Mouse (Mus musculus) limb, embryonic 13.5 days (tissue): ENCODE measurements around the gene Polr3k. TPM values are rescaled to one million over a fixed set of nuclear protein-coding genes. Genes with fewer than 3 reads are reported as not detected.

Experiments
- ATAC-seq: fragments of 200-750 bp; cut with Nextera tagmentation; 2 replicates; pipeline ENCODE4 v1.8.0; 2017; ENCODE audit warnings: low read depth, moderate number of reproducible peaks, moderate TSS enrichment; ENCODE audit not compliant: low FRiP score
- H3K27ac ChIP-seq: fragments of 300-500 bp; sonication (generic); 2 replicates; pipeline ENCODE4 v1.5.1; 2015; ENCODE audit warnings: inconsistent platforms, mild to moderate bottlenecking, moderate library complexity
- H3K27me3 ChIP-seq: fragments of 300-500 bp; sonication (generic); 2 replicates; pipeline ENCODE4 v1.6.1; 2015; ENCODE audit warnings: mild to moderate bottlenecking, inconsistent platforms
- H3K36me3 ChIP-seq: fragments of 300-500 bp; sonication (generic); 2 replicates; pipeline ENCODE4 v1.6.1; 2015; ENCODE audit warnings: inconsistent platforms, mild to moderate bottlenecking, moderate library complexity
- H3K4me1 ChIP-seq: fragments of 300-500 bp; sonication (generic); 2 replicates; pipeline ENCODE4 v1.6.1; 2015; ENCODE audit warnings: inconsistent platforms
- H3K4me2 ChIP-seq: fragments of 300-500 bp; sonication (generic); replicated peaks from 2 replicates; pipeline ENCODE4 v1.6.1; 2015; ENCODE audit warnings: inconsistent platforms, mild to moderate bottlenecking, moderate library complexity
- H3K4me3 ChIP-seq: fragments of 300-500 bp; sonication (generic); 2 replicates; pipeline ENCODE4 v1.5.1; 2015; ENCODE audit warnings: moderate library complexity, mild to moderate bottlenecking, inconsistent platforms
- H3K9ac ChIP-seq: fragments of 300-500 bp; sonication (generic); 2 replicates; pipeline ENCODE4 v1.6.1; 2015; ENCODE audit warnings: mild to moderate bottlenecking, inconsistent platforms
- H3K9me3 ChIP-seq: fragments of 300-500 bp; sonication (generic); 2 replicates; pipeline ENCODE4 v1.6.1; 2016; ENCODE audit warnings: inconsistent platforms
- WGBS: fragments of 180-500 bp; shearing (Covaris S2); methylation state at CpG from one replicate; pipeline ENCODE4 v1.1.7; 2015; 5-methylcytosine and 5-hydroxymethylcytosine counted together
- polyA plus RNA-seq: library from polyadenylated mRNA; unstranded; fragments of >200 nt; fragmentation: Nextera tagmentation; extraction: Ambion mirVana; gene quantifications from 2 replicates; pipeline ENCODE4 v1.2.1, GENCODE M21; 2015

Polr3k gene
- polyA plus RNA-seq: 79.5 and 81.3 TPM in 2 replicates

DNA sequence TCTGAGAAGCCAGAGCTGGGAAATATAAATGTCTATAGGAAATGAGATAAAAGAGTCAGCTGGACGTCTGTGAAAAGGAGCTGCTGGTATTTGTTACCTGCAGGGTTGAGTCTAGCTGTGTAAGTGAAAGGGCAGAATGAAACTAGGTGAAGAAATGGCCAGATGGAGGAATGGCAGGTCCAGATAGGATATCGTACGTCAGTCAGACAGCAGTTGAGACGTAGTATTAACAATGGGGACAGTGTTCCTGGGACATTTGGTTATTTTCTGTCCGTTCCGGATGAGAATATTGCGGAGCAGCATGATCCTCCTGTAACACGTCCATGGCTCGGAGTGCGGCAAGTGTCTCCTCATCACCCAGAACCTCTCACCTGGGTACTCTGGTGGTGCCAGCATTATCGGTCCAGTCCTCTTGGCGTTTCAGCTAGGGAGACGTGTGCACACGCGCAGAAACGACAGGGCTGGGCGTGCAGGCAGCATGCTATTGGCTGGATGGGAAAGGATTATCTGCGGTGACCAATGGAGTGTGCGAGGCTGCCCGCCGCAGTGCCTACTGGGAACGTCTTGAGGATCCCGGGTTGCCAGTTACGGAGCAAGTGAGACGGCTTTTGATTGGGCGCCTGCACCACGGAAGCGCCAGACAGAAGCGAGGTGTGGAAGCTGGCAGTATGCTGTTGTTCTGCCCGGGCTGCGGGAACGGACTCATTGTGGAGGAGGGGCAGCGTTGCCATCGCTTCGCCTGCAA, at the start of gene Polr3k:
Polr3k (plus strand) TSS at position 547 of the 745 bp plus-strand sequence.
- H3K27ac ChIP-seq: peak within 1 kb of the TSS; percentile 70; the same call in 1 of the 2 replicates
- H3K4me1 ChIP-seq: peaks cover 17% of the 10 kb centered on the region
- under 1% methylated on average over 35 of the region's 35 CpGs for whole genome bisulfite sequencing
- peak within 1 kb of the TSS; percentile 80 for H3K4me3 ChIP-seq
- H3K4me2 ChIP-seq: peak within 1 kb of the TSS; percentile 81
- H3K9ac ChIP-seq: peak within 1 kb of the TSS; percentile 82
- peaks cover 9% of the 10 kb centered on the region for H3K36me3 ChIP-seq
- H3K27me3 ChIP-seq: no peaks in the 10 kb centered on the region
- peak; percentile 100 for ATAC-seq
- no peaks in the 10 kb centered on the region for H3K9me3 ChIP-seq

GRCm38 (mm10) chr2:181829032-181829650, 35.0 kb upstream of the Polr3k start:
- no peaks in the 10 kb centered on the region for H3K27me3 ChIP-seq
- H3K36me3 ChIP-seq: no peaks in the 10 kb centered on the region
- no peak for ATAC-seq
- WGBS: 71% methylated on average over 2 of the region's 2 CpGs
- H3K4me1 ChIP-seq: no peaks in the 10 kb centered on the region
- no peaks in the 10 kb centered on the region for H3K9me3 ChIP-seq
- H3K9ac ChIP-seq: no peak overlapping the region
- no peak overlapping the region for H3K27ac ChIP-seq
- H3K4me3 ChIP-seq: no peak overlapping the region
- no peak overlapping the region for H3K4me2 ChIP-seq

DNA sequence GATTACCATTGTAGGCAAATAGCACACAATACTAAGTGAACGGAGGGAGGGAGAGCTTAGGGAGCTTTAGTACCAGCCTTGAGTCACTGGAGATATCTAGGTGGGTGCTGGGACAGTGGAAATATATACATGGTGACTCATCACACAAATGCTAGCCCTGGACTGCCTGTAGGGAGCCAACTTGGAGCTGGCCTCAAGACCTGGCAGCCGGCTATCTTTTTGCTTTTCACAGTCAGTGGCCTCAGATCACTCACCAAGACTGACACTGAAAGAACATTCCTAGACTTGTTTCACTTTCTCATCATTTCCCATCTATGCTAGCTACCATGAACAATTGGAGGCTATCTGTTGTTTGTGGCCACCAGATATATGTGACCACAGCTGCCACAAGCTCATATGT, 31.4 kb upstream of the Polr3k start:
- H3K4me2 ChIP-seq: no peak overlapping the region
- no peak overlapping the region for H3K9ac ChIP-seq
- H3K4me1 ChIP-seq: peaks cover 4% of the 10 kb centered on the region; the same call in 1 of the 2 replicates
- 77% methylated on average over 2 of the region's 2 CpGs for WGBS
- H3K27me3 ChIP-seq: no peaks in the 10 kb centered on the region
- ATAC-seq: no peak
- no peak overlapping the region for H3K4me3 ChIP-seq
- no peak overlapping the region for H3K27ac ChIP-seq
- H3K36me3 ChIP-seq: no peaks in the 10 kb centered on the region
- no peaks in the 10 kb centered on the region for H3K9me3 ChIP-seq

DNA sequence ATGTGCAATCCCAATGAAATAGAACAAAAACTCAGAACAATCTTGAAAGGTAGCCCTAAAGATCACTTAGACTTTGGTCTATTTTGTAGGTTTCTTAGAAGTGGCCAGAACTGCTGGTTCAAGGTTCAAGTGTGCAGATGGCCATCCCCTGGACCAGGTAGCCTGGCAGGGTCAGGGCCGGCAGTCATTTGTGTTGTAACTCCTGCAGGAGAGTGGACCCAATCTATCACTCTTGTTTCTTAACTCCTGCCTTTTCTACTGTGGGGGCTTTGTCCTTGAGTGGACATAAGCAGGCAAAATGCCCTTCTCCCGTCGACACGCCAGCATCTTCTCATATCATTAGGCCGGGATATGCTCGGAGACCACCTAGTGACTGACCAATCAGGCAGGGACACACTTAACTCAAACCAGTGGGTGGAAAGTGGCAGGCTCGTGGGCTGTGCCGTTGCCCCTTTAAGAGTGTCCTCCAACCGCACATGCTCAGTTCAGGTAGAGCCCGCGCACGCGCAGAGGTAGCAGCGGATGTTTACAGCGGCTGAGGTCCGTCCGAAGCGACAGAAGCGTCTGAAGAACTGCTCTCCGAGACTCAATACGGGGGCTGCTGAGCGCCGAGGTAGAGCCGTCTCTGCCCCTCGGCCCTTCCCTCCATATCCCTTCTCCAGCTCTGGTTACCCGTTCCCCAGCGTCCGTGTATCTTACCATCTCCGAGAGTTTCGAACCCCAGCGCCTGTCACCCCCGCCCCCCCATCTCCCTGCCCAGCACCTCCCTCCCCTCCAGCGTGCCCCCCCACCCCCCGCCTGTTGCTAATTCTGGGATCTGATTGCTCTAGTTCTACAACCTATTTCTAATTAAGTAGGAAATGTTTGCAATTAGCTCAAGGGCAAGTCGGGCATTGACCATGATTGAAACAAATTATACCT, 26.5 kb upstream of the Polr3k start, which contains the start of gene Pcmtd2:
Pcmtd2 (plus strand) TSS at position 483 of the 921 bp plus-strand sequence.
- peak within 1 kb of the TSS; percentile 81 for H3K27ac ChIP-seq
- peaks cover 13% of the 10 kb centered on the region for H3K4me1 ChIP-seq
- H3K4me3 ChIP-seq: peak within 1 kb of the TSS; percentile 75
- H3K36me3 ChIP-seq: peaks cover 13% of the 10 kb centered on the region
- H3K27me3 ChIP-seq: no peaks in the 10 kb centered on the region
- peak within 1 kb of the TSS; percentile 85 for H3K4me2 ChIP-seq
- H3K9me3 ChIP-seq: no peaks in the 10 kb centered on the region
- H3K9ac ChIP-seq: peak within 1 kb of the TSS; percentile 82
- WGBS: under 1% methylated on average over 35 of the region's 35 CpGs
- peak; percentile 100 for ATAC-seq

- Histone ChIP-seq H3K36me3 (peaks cover 14% of the 10 kb centered on the region), H3K9me3 (no peaks in the 10 kb centered on the region), H3K4me2 (peak overlapping the region; percentile 85), H3K27me3 (no peaks in the 10 kb centered on the region), H3K9ac (peak overlapping the region; percentile 82), H3K4me3 (peak overlapping the region; percentile 75), H3K4me1 (peaks cover 13% of the 10 kb centered on the region), H3K27ac (peak overlapping the region; percentile 3; the same call in 1 of the 2 replicates)
- 3% methylated on average over 3 of the region's 3 CpGs for WGBS
- no peak for ATAC-seq
Observed at GRCm38 (mm10) chr2:181838293-181838680, 25.9 kb upstream of the Polr3k start.

DNA sequence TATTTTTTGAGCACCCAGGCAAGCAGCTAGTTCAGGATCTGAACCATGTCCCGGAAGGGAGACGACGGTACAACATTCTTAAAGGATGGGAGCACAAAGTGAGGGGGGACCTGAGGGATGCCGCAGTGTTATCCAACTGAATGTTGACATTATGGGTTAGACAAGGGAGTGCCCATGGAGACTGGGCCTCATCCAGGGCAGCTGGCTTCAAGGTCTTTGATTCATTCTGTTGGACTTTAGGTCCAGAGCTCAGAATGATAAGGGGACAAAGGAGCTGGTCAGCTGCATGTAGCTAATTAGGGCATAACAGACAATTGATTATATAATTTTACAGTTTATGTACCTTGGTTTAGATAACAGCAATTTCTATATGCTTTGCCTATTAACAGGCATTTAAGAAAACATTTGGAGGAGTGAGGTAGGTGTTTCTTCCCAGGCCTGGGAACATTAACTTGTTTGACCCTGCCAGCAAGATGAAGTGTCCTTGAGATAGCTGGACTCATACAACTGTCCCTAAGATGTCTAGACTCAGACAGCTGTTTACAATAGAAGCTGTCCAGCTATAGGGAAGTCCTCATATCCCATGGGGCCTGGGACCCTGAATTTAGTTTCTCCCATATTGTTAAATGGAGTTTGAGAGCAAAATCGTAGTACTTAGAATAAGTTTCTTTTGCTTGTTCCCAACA, 18.3 kb upstream of the Polr3k start:
- Histone ChIP-seq H3K27me3 (no peaks in the 10 kb centered on the region), H3K9me3 (no peaks in the 10 kb centered on the region), H3K27ac (no peak overlapping the region), H3K9ac (no peak overlapping the region), H3K36me3 (peaks cover 53% of the 10 kb centered on the region), H3K4me2 (no peak overlapping the region), H3K4me1 (no peaks in the 10 kb centered on the region), H3K4me3 (no peak overlapping the region)
- 89% methylated on average over 5 of the region's 5 CpGs for WGBS
- no peak for ATAC-seq

- peak; percentile 26; the same call in 1 of the 2 replicates for ATAC-seq
- H3K27me3 ChIP-seq: no peaks in the 10 kb centered on the region
- H3K4me3 ChIP-seq: peak overlapping the region; percentile 80
- H3K36me3 ChIP-seq: peaks cover 14% of the 10 kb centered on the region
- peak overlapping the region; percentile 81 for H3K4me2 ChIP-seq
- under 1% methylated on average over 22 of the region's 22 CpGs for whole genome bisulfite sequencing
- peaks cover 17% of the 10 kb centered on the region for H3K4me1 ChIP-seq
- H3K9me3 ChIP-seq: no peaks in the 10 kb centered on the region
- peak overlapping the region; percentile 70; the same call in 1 of the 2 replicates for H3K27ac ChIP-seq
- H3K9ac ChIP-seq: peak overlapping the region; percentile 82
Observed at GRCm38 (mm10) chr2:181864536-181864860, 361 bp downstream of the Polr3k start.

DNA sequence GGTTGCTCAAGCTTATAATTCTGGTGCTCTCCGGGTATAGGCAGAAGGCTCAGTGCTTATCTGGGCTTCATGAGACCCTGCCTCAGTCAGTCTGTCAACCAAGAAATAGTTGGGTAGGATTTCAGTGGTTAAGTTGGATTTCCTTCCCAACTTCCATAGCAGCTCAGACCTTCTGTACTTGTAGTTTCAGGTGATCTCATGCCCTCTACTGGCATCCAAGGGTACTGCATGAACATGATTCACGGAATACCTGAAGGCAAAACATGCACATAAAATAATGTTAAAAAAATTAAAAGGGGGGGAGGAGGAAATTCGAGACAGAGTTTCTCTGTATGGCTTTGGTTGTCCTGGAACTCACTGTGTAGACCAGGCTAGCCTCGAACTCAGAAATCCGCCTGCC, 2.8 kb downstream of the Polr3k start:
- ATAC-seq: no peak
- Histone ChIP-seq H3K4me1 (peaks cover 17% of the 10 kb centered on the region), H3K27ac (no peak overlapping the region), H3K4me2 (no peak overlapping the region), H3K9ac (no peak overlapping the region), H3K27me3 (no peaks in the 10 kb centered on the region), H3K4me3 (no peak overlapping the region), H3K9me3 (no peaks in the 10 kb centered on the region), H3K36me3 (peaks cover 26% of the 10 kb centered on the region)
- 55% methylated on average over 5 of the region's 5 CpGs for WGBS

DNA sequence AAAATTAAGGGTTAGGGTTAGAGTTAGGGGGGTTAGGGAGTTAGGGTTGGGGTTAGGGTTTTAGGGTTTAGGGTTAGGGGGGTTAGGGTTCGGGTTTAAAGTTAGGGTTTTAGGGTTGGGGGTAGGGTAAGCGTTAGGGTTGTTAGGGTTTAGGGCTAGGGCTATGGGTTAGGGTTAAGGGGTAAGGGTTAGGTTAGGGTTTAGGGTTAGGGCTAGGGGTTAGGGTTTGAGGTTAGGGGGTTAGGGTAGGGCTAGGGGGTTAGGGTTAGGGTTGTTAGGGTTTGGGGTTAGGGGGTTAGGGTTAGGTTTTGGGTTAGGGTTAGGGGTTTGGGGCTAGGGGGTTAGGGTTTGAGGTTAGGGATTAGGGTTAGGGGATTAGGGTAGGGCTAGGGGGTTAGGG, 6.9 kb downstream of the Polr3k start:
- Histone ChIP-seq H3K9ac (no peak overlapping the region), H3K36me3 (peaks cover 35% of the 10 kb centered on the region), H3K4me2 (no peak overlapping the region), H3K27ac (no peak overlapping the region), H3K4me1 (no peaks in the 10 kb centered on the region), H3K27me3 (no peaks in the 10 kb centered on the region), H3K9me3 (no peaks in the 10 kb centered on the region), H3K4me3 (no peak overlapping the region)
- no peak for ATAC-seq
- 92% methylated on average over 2 of the region's 2 CpGs for WGBS

DNA sequence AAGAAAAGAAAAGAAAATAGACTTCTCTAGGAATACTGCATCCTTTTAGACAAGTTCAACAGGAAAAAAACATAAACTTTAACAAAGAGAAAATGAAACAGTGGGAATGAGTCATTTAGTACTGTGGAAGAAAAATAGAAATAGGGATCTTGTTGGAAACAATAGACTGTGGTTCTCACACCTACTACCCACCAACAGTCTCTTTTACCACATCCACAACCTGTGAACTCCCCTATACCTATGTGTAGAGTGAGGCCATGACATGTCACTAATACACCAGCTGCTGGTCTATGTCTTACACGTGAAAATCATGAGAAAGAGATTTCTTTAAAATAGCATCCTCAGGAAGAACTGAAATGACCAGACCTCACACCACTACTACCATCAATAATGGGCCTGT, 14.8 kb downstream of the Polr3k start:
- H3K4me2 ChIP-seq: no peak overlapping the region
- no peak for ATAC-seq

GRCm38 (mm10) chr2:181883022-181883749, 19.0 kb downstream of the Polr3k start:
- ATAC-seq: no peak
- no peak overlapping the region for H3K27ac ChIP-seq
- no peaks in the 10 kb centered on the region for H3K9me3 ChIP-seq
- 69% methylated on average over 3 of the region's 3 CpGs for WGBS
- no peaks in the 10 kb centered on the region for H3K4me1 ChIP-seq
- H3K4me2 ChIP-seq: no peak overlapping the region
- H3K27me3 ChIP-seq: no peaks in the 10 kb centered on the region
- H3K9ac ChIP-seq: no peak overlapping the region
- no peaks in the 10 kb centered on the region; the same call in 1 of the 2 replicates for H3K36me3 ChIP-seq
- H3K4me3 ChIP-seq: no peak overlapping the region

More for the DNA sequence above, 14.8 kb downstream of the Polr3k start:
- H3K27me3 ChIP-seq: no peaks in the 10 kb centered on the region
- no peak overlapping the region for H3K9ac ChIP-seq
- no peak overlapping the region for H3K4me3 ChIP-seq
- no peaks in the 10 kb centered on the region for H3K9me3 ChIP-seq
- H3K27ac ChIP-seq: no peak overlapping the region
- WGBS: 78% methylated on average over 1 of the region's 1 CpGs
- H3K36me3 ChIP-seq: peaks cover 17% of the 10 kb centered on the region
- H3K4me1 ChIP-seq: no peaks in the 10 kb centered on the region
